Mouse (Mus musculus): Measurements from ENCODE around the gene Fam198b. TPM values are rescaled to one million over a fixed set of nuclear protein-coding genes. Genes with fewer than 3 reads are reported as not detected.

Gene Fam198b
- polyA plus RNA-seq, 1 experiment from 2014 or later, result 5.2 TPM

DNA sequence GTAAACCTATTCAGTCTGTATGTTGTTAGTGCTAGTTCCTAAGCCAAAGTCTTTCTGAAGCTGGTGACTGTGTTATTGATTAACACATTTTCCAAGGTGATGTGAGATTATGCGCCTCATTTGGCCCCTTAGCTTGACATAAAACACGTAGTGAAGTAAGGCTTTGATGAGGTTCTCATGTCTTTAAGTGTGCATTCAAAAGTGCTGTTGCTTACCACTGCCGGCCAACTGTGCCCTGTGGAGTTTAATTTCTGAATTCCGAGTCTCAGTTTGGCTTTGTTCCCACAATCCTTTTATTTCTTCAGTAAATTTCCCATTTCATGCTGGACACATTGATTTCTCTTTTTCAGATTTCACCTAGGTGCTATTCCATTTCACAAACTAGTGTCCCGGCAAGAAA is 26.6 kb upstream of the Fam198b start:
- 56% methylated on average over 5 of the region's 5 CpGs for WGBS
- Histone ChIP-seq H3K4me1 (no peaks in the 10 kb centered on the region), H3K27me3 (replicated peaks) (no peaks in the 10 kb centered on the region), H3K9me3 (replicated peaks) (no peaks in the 10 kb centered on the region), H3K4me3 (replicated peaks) (no peak overlapping the region), H3K36me3 (no peaks in the 10 kb centered on the region), H3K9ac (replicated peaks) (no peak overlapping the region), H3K27ac (replicated peaks) (no peak overlapping the region), H3K4me2 (no peak overlapping the region)
- ATAC-seq (ENCODE audit: low FRiP score), result no peak

GRCm38 (mm10) chr3:79858221-79858620 is 26.1 kb upstream of the Fam198b start:
- Histone ChIP-seq H3K4me2 (no peak overlapping the region), H3K27ac (replicated peaks) (no peak overlapping the region), H3K9me3 (replicated peaks) (no peaks in the 10 kb centered on the region), H3K36me3 (no peaks in the 10 kb centered on the region), H3K4me1 (no peaks in the 10 kb centered on the region), H3K4me3 (replicated peaks) (no peak overlapping the region), H3K27me3 (replicated peaks) (no peaks in the 10 kb centered on the region), H3K9ac (replicated peaks) (no peak overlapping the region)
- ATAC-seq (ENCODE audit: low FRiP score), result no peak
- WGBS, result 60% methylated on average over 3 of the region's 3 CpGs

- 58% methylated on average over 7 of the region's 7 CpGs for WGBS
- no peak for ATAC-seq (ENCODE audit: low FRiP score)
- Histone ChIP-seq H3K27me3 (replicated peaks) (no peaks in the 10 kb centered on the region), H3K36me3 (no peaks in the 10 kb centered on the region), H3K9me3 (replicated peaks) (no peaks in the 10 kb centered on the region), H3K9ac (replicated peaks) (no peak overlapping the region), H3K27ac (replicated peaks) (0 out of 2 replicates have a peak overlapping the region, but pooled peaks have one; percentile 13), H3K4me1 (peaks cover 23% of the 10 kb centered on the region), H3K4me2 (no peak overlapping the region), H3K4me3 (replicated peaks) (no peak overlapping the region)
Observed at GRCm38 (mm10) chr3:79864824-79865223, 19.5 kb upstream of the Fam198b start.

- WGBS, result 60% methylated on average over 3 of the region's 3 CpGs
- Histone ChIP-seq H3K4me1 (peaks cover 23% of the 10 kb centered on the region), H3K27ac (replicated peaks) (peak overlapping the region; percentile 77), H3K9me3 (replicated peaks) (no peaks in the 10 kb centered on the region), H3K27me3 (replicated peaks) (no peaks in the 10 kb centered on the region), H3K9ac (replicated peaks) (no peak overlapping the region), H3K36me3 (no peaks in the 10 kb centered on the region), H3K4me3 (replicated peaks) (no peak overlapping the region), H3K4me2 (no peak overlapping the region)
- no peak for ATAC-seq (ENCODE audit: low FRiP score)
Observed at GRCm38 (mm10) chr3:79866089-79866488, 18.2 kb upstream of the Fam198b start.

DNA sequence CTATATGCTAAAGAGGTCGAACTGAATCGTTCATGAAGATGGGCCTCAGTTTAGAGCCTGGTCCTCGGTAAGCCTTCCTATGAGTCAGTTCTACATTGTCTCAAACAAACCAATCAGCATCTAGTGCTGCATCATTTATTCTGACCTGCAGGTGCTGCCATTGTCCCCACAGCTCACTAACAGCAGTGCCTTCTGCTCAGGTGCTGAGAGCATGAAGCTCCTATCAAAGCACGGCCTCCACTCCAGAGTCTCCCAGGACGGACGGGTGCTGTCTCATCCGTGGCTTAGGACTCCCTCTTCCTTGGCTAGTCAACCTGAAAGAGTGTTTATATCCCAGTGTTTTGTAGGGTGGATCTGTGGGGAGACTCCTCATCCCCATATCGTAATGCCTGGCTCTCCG is 17.8 kb upstream of the Fam198b start:
- Histone ChIP-seq H3K9me3 (replicated peaks) (no peaks in the 10 kb centered on the region), H3K27me3 (replicated peaks) (no peaks in the 10 kb centered on the region), H3K4me3 (replicated peaks) (no peak overlapping the region), H3K36me3 (no peaks in the 10 kb centered on the region), H3K4me1 (peaks cover 23% of the 10 kb centered on the region), H3K9ac (replicated peaks) (no peak overlapping the region), H3K4me2 (no peak overlapping the region), H3K27ac (replicated peaks) (peak overlapping the region; percentile 77)
- 67% methylated on average over 9 of the region's 9 CpGs for WGBS
- 0 out of 2 replicates have a peak, but pooled peaks have one; percentile 52 for ATAC-seq (ENCODE audit: low FRiP score)

DNA sequence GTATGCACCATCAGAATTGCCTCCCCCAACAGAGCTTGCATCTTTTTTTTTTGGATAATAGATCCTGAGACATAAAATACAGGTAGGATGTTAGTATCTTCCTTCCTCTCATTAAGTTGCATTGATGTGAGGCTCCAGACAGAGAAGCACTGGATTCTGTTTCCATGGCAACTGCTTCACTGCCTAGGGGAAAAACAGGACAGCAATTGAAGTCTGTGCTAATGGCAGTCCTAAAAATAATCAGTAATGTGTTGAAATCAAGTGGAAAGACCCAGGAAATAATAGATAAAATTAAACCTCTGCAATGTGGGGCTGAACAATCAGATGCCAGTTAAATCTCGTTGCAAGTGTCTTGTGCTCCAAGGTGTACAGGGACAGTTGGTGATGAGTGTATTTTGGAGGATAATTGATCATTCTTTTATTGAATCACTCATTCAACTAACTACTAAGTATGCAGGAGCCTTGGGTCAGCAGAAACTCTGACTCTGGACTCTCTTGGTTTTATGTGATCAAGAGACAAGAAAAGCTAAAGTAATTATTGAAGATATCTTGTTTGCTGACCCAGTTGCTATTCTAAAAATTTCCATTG is 17.1 kb upstream of the Fam198b start:
- H3K4me1 ChIP-seq, result peaks cover 23% of the 10 kb centered on the region
- no peak overlapping the region for H3K4me3 ChIP-seq (replicated peaks)
- H3K27me3 ChIP-seq (replicated peaks), result no peaks in the 10 kb centered on the region
- H3K36me3 ChIP-seq, result no peaks in the 10 kb centered on the region
- H3K9ac ChIP-seq (replicated peaks), result no peak overlapping the region
- no peak overlapping the region for H3K4me2 ChIP-seq
- H3K9me3 ChIP-seq (replicated peaks), result no peaks in the 10 kb centered on the region
- WGBS, result 8% methylated on average over 1 of the region's 1 CpGs
- ATAC-seq (ENCODE audit: low FRiP score), result peak; percentile 85
- peak overlapping the region; percentile 77 for H3K27ac ChIP-seq (replicated peaks)

GRCm38 (mm10) chr3:79875471-79875870 is 8.9 kb upstream of the Fam198b start:
- Histone ChIP-seq H3K4me1 (peaks cover 6% of the 10 kb centered on the region), H3K4me2 (no peak overlapping the region), H3K4me3 (replicated peaks) (no peak overlapping the region), H3K36me3 (no peaks in the 10 kb centered on the region), H3K27me3 (replicated peaks) (no peaks in the 10 kb centered on the region), H3K9me3 (replicated peaks) (no peaks in the 10 kb centered on the region), H3K9ac (replicated peaks) (no peak overlapping the region), H3K27ac (replicated peaks) (no peak overlapping the region)
- WGBS, result 92% methylated on average over 5 of the region's 5 CpGs
- no peak for ATAC-seq (ENCODE audit: low FRiP score)

- ATAC-seq (ENCODE audit: low FRiP score), result no peak
- Histone ChIP-seq H3K9me3 (replicated peaks) (no peaks in the 10 kb centered on the region), H3K4me1 (peaks cover 6% of the 10 kb centered on the region), H3K9ac (replicated peaks) (no peak overlapping the region), H3K27ac (replicated peaks) (no peak overlapping the region), H3K4me3 (replicated peaks) (no peak overlapping the region), H3K27me3 (replicated peaks) (no peaks in the 10 kb centered on the region), H3K36me3 (no peaks in the 10 kb centered on the region), H3K4me2 (no peak overlapping the region)
- WGBS, result 41% methylated on average over 3 of the region's 3 CpGs
Observed at GRCm38 (mm10) chr3:79878350-79878749, 6.0 kb upstream of the Fam198b start.

DNA sequence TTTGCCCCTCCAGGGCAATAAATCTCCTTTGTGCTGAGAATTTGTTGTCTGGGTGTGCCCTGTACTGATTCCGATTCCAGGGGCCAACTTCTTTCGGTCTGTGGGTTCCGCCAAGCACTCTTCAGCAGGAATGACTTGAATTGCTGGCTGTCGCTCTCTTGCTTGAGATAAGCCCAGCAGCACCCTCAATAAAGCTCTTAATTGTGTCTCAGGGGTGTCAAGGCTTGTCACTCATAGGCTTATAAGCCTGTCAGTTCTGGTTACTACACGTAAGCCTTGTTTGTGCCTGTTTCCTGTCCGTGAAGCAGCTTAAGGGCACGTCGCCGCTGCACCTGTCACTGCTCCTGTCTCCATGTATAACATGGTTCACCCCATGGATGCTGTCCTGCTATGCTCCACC is 5.1 kb upstream of the Fam198b start:
- ATAC-seq (ENCODE audit: low FRiP score), result 0 out of 2 replicates have a peak, but pooled peaks have one; percentile 26
- no peaks in the 10 kb centered on the region for H3K27me3 ChIP-seq (replicated peaks)
- peaks cover 6% of the 10 kb centered on the region for H3K4me1 ChIP-seq
- peak overlapping the region; percentile 35 for H3K4me2 ChIP-seq
- no peaks in the 10 kb centered on the region for H3K36me3 ChIP-seq
- no peak overlapping the region for H3K27ac ChIP-seq (replicated peaks)
- H3K9me3 ChIP-seq (replicated peaks), result no peaks in the 10 kb centered on the region
- no peak overlapping the region for H3K9ac ChIP-seq (replicated peaks)
- WGBS, result 33% methylated on average over 9 of the region's 9 CpGs
- H3K4me3 ChIP-seq (replicated peaks), result no peak overlapping the region

DNA sequence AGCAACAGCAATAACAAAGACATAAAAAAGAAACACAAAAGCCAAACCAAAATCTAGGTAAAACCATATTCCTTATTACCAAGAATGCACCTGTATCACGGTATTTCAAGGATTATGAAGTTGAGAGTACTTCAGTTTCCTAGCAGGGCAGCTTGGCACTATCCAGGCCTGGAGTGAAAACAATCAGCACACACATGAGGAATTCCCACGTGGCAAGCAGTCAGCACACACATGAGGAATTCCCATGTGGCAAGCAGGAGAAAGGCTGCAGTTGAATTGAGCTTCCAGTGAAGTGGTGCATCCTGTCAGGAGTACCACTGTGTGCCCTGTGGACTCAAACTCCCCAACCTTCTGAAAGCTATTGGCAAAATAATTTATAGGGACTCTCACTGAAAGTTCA is 2.7 kb upstream of the Fam198b start:
- Histone ChIP-seq H3K36me3 (no peaks in the 10 kb centered on the region), H3K27me3 (replicated peaks) (no peaks in the 10 kb centered on the region), H3K9me3 (replicated peaks) (no peaks in the 10 kb centered on the region), H3K9ac (replicated peaks) (no peak overlapping the region), H3K4me2 (no peak overlapping the region), H3K4me3 (replicated peaks) (no peak overlapping the region), H3K27ac (replicated peaks) (no peak overlapping the region), H3K4me1 (peaks cover 20% of the 10 kb centered on the region)
- WGBS, result 64% methylated on average over 2 of the region's 2 CpGs
- no peak for ATAC-seq (ENCODE audit: low FRiP score)

GRCm38 (mm10) chr3:79883092-79883491 is 1.2 kb upstream of the Fam198b start:
- no peaks in the 10 kb centered on the region for H3K36me3 ChIP-seq
- no peak overlapping the region for H3K27ac ChIP-seq (replicated peaks)
- H3K4me1 ChIP-seq, result peaks cover 26% of the 10 kb centered on the region
- no peak overlapping the region for H3K9ac ChIP-seq (replicated peaks)
- no peak overlapping the region for H3K4me3 ChIP-seq (replicated peaks)
- WGBS, result 55% methylated on average over 7 of the region's 7 CpGs
- no peak for ATAC-seq (ENCODE audit: low FRiP score)
- no peaks in the 10 kb centered on the region for H3K27me3 ChIP-seq (replicated peaks)
- no peak overlapping the region for H3K4me2 ChIP-seq
- H3K9me3 ChIP-seq (replicated peaks), result no peaks in the 10 kb centered on the region

- Histone ChIP-seq H3K4me1 (peaks cover 20% of the 10 kb centered on the region), H3K27ac (replicated peaks) (no peak overlapping the region), H3K9ac (replicated peaks) (no peak overlapping the region), H3K4me3 (replicated peaks) (peak overlapping the region; percentile 15; the same call in 1 of the 2 replicates), H3K4me2 (peak overlapping the region; percentile 49), H3K9me3 (replicated peaks) (no peaks in the 10 kb centered on the region), H3K36me3 (no peaks in the 10 kb centered on the region), H3K27me3 (replicated peaks) (no peaks in the 10 kb centered on the region)
- 10% methylated on average over 9 of the region's 9 CpGs for WGBS
- ATAC-seq (ENCODE audit: low FRiP score), result peak; percentile 22; the same call in 1 of the 2 replicates
Observed at GRCm38 (mm10) chr3:79884761-79885189, 442 bp downstream of the Fam198b start.
